Mouse (Mus musculus): Measurements from ENCODE around the gene Npr3.

Gene Npr3

GRCm38 (mm10) chr15:11906571-11907531, at the start of gene Npr3:
Npr3 (minus strand) TSS chr15:11907287.
- DNase-seq (ENCODE audit: low read depth, low spot score): peak; percentile 78

- no peak for DNase-seq (ENCODE audit: low read depth, low spot score)
Measured at GRCm38 (mm10) chr15:11956129-11956528, 49.0 kb upstream of the Npr3 start.

DNA sequence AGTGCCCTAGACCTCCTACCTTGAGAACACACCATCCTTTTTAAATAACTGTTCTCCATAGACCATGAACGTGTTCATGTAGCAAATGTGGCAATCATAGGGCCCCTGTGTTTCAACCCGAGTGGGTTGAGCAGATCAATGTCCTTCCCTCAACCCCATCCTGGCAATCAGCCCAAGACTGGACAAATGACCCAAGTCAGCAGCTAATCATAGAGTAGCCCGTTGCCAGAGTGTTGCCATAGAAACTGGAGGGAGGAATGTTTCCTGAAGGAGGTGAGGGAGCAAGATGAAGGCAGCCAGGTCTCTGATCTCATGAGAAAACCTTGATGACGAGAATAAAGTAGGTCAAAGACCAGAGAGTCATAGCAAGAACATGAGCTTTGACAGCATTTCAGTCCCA, 47.1 kb upstream of the Npr3 start:
- DNase-seq (ENCODE audit: low read depth, low spot score): no peak

DNA sequence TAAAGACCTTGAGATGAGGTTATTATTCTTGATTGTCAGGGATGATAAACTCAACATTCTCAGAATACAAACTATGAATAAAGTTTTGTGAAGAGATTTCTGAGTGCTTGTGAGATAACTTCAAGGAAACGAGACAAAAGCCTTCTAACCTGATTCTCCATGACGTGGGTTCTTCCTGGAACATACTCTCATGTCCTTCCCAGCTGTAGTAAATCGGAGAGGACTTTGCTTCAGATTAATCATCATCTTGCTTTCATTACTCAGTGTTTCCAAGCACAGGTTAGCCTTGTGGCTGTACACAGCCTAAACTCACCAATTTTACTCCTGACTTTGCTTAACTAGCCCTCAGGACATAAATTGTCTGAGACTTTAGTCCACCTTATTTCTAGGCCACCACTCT, 45.1 kb upstream of the Npr3 start:
- DNase-seq (ENCODE audit: low read depth, low spot score): no peak

DNA sequence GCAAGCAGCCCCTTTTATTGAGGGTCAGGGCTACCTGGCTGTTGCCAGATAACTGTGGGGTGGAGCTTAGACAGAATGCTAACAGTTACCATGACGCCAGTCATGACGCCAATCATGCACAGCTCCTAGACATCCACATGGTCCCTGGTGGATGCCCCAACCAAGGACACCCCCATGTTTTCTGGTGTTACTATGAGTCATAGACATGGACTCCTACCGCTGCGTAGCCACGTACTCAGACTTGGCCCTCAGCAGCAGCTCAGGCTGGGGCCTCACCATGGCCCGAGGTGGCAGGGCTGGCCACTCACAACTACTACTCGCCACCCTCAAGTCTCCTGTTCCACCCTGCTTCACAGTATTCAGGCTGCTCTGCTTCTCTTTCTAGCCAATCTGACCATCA, 44.1 kb upstream of the Npr3 start:
- DNase-seq (ENCODE audit: low read depth, low spot score): no peak

DNA sequence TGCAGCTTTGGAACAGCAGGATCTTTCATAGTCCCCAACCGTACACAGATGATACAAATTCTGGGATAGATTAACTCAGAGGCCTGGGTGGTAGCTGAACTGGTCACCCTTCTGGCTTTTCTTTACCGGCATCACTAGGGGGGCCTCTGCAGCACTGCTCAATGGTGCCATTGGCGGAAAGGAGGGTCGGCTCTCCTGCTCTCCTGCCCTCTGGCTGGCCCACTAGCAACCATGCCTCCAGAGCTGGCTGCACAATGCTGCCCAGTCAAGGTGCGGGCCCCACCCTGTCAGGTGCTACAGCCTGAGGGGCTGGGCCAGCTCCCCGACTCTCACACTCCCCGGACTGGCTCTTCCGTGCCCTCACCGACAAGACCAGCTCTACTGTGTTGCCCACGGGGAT, 43.1 kb upstream of the Npr3 start:
- no peak for DNase-seq (ENCODE audit: low read depth, low spot score)

GRCm38 (mm10) chr15:11949490-11949889, 42.4 kb upstream of the Npr3 start:
- DNase-seq (ENCODE audit: low read depth, low spot score): no peak

DNA sequence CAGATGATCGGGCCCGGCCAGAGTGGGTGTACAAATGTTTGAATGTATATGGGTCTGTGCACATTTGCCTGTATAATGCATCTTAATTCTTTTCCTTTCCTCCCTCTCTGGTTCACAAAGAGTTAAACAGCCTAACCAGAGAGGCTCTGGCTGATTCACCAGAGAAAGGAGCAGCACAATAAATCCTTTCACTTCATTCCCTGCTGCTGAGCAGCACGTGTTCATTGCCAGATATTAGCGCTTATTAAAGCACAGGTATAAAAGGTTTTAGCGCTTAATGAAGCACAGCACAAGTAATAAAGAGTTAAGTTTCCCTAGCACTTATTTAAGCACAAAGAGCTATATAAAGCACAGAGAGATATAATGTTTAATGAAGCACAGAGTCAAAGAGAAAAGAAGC, 33.8 kb upstream of the Npr3 start:
- DNase-seq (ENCODE audit: low read depth, low spot score): no peak

GRCm38 (mm10) chr15:11927742-11928141, 20.7 kb upstream of the Npr3 start:
- peak; percentile 26 for DNase-seq (ENCODE audit: low read depth, low spot score)

DNA sequence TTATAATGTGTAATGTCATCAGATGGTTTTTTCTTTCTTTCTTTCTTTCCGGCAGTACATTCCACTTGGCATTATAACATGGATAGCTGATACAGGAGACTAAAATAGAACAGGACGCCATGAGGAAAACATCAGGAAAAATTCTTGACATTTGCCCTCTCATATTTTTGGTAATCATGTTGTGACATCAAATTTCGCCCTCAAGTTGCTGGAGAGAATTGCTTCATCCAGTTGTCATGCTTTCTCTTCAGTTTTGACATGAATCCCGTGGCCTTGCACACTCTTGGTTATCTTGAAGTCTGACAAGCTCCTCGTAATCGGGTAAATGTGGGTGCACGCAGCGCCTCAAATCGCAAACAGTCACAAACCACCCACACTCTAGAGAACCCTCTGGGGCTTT, 7.0 kb upstream of the Npr3 start:
- no peak for DNase-seq (ENCODE audit: low read depth, low spot score)

DNA sequence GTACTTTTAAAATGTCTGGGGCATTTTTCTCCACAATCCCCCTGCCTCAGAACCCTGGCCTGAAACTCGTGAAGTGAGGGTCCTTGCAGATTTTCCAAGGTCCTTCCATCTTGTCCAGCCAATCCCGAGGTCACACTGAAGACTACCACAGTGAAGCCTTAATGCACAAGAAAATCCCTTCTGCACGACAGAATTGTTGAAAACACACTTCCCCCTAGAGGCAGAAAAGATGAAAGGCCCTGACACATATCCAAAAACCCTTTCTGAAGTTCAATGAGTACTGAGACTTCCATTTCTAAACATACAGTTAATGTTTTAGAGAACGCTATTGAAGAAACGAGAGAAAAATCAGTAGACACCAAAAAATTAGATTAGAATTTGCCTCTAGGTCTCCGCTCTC, 2.8 kb upstream of the Npr3 start:
- DNase-seq (ENCODE audit: low read depth, low spot score): peak; percentile 32

DNA sequence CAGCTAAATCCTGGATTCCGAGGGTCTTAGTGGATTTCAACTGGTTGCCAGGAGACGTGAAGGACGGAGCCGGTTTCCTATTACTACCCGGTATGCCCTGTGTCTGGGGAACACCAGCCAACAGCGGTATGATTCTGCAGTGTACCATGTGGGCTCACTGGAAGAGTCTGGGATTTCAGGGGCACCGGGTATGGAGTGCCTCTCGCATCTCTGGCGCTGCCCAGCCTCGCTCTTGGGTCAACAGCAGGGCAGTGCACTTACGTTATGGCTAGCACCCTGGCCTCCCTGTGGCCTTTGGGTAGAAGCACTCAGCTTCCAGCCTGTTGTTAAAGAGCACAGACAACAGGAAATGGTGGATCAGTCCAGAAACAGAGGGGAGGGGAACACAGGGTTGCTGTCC, 1.1 kb upstream of the Npr3 start:
- DNase-seq (ENCODE audit: low read depth, low spot score): peak; percentile 11

GRCm38 (mm10) chr15:11906021-11906570, 991 bp downstream of the Npr3 start:
- DNase-seq (ENCODE audit: low read depth, low spot score): peak; percentile 56

GRCm38 (mm10) chr15:11904848-11905672, 2.0 kb downstream of the Npr3 start:
- DNase-seq (ENCODE audit: low read depth, low spot score): peak; percentile 58

DNA sequence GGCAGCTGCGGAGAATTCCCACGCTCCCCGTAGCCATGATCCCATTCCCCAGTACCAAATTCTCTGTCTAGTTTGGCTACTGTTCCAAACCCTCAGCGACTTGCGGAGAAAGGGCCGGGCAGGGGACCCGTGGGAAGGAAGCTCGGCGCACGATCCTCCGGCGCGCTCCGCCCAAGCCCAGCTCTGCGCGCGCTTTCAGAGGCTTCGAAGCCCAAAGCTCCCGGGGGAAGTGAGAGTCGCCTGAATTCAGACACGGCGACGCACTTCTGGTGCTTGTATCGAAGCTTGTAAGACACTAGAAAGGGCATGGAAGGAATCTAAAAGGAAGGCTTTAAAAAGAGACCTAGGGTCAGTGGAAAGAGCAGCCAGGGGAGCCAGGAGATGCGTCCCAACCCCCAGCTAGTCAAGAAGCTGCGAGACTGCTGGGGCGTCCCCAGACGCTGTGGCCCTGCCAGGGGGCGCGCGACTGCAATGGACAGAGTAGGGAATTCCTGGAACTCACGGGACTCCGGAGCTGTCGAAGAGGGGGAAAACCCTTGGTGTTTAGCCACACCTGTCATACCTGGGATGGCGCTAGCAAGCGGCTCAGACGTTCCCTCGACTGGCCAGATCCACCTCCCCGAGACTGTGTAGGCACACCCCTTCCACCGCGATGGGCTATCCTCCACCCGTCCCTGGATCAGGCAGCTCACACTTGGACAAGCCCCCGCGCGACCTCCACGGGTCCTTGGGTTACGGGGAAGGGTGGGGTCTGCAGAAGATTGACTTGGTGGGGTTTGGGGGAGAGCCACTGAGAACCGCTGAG, 2.8 kb downstream of the Npr3 start:
- peak; percentile 63 for DNase-seq (ENCODE audit: low read depth, low spot score)

- peak; percentile 82 for DNase-seq (ENCODE audit: low read depth, low spot score)
Measured at GRCm38 (mm10) chr15:11903196-11904042, 3.7 kb downstream of the Npr3 start.

- DNase-seq (ENCODE audit: low read depth, low spot score): no peak
Measured at GRCm38 (mm10) chr15:11897617-11898016, 9.5 kb downstream of the Npr3 start.

GRCm38 (mm10) chr15:11897162-11897561, 9.9 kb downstream of the Npr3 start:
- no peak for DNase-seq (ENCODE audit: low read depth, low spot score)

DNA sequence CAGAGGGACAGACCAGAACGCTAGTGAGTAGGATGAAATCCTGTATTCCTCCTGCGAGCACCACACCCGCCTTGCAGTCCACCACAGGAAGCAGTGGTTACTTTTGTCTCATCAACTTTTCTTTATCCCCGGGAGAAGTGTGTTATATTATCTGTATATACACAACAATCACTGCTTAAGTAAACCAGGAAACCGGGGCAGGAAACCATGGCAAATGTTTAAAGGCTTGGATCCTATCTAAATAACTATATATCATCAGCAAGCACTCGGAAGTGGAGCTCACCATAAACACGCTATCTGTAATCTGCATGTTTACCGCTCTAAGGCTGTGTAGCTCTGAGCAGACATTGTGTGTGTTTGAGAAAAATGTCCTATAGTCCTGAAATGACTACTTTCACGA, 13.1 kb downstream of the Npr3 start:
- no peak for DNase-seq (ENCODE audit: low read depth, low spot score)

DNA sequence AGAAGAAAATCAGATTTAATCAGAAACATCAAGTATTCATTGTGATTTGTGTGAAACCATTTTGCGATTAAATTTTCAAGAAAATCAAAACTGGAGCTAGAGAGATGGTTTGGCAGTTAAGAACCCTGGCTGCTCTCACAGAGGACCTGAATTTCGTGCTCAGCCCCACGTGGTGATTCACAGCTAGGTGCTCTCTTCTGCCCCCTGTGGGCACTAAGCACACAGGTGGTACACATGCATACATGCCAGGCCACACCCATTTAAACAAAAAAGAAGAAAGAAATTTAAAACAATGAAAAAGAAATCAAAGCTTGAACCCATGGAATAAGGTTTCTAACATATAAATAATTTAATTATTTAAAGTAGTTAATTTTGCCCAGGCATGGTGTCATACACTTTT, 15.7 kb downstream of the Npr3 start:
- DNase-seq (ENCODE audit: low read depth, low spot score): peak; percentile 75

Measured in R1 (cell line).